Mouse (Mus musculus): ENCODE results near the gene Gm7954.
"Not testable (repeated sequence)": the region's sequence is repeated elsewhere in the genome, so short reads cannot be mapped to it uniquely, and the experiment has no call there.

Gene Gm7954

GRCm38 (mm10) chr14:41453418-41453817, at the start of gene Gm7954:
TSS of gene Gm7954 (minus strand) at chr14:41453518.
- DNase-seq = not testable (repeated sequence)

GRCm38 (mm10) chr14:41489385-41489784, 36.1 kb upstream of the Gm7954 start, which contains the start of gene Gm3486:
TSS of gene Gm3486 (minus strand) at chr14:41489485.
- DNase-seq = not testable (repeated sequence)

GRCm38 (mm10) chr14:41425393-41426075, 27.8 kb downstream of the Gm7954 start:
- DNase-seq = not testable (repeated sequence)

- not testable (repeated sequence) for DNase-seq
Observed at GRCm38 (mm10) chr14:41424694-41425093, 28.6 kb downstream of the Gm7954 start.

GRCm38 (mm10) chr14:41408181-41408580, 45.1 kb downstream of the Gm7954 start, which contains the start of gene Gm6482:
TSS of gene Gm6482 (minus strand) at chr14:41408281.
- DNase-seq = not testable (repeated sequence)
